Mouse (Mus musculus): ENCODE data around the gene Snx19. TPM values are rescaled to one million over a fixed set of nuclear protein-coding genes. Genes with fewer than 3 reads are reported as not detected.

Snx19 gene
- 17.7 and 18.4 TPM in 2 replicates for polyA plus RNA-seq (2012; rRNA removed)

DNA sequence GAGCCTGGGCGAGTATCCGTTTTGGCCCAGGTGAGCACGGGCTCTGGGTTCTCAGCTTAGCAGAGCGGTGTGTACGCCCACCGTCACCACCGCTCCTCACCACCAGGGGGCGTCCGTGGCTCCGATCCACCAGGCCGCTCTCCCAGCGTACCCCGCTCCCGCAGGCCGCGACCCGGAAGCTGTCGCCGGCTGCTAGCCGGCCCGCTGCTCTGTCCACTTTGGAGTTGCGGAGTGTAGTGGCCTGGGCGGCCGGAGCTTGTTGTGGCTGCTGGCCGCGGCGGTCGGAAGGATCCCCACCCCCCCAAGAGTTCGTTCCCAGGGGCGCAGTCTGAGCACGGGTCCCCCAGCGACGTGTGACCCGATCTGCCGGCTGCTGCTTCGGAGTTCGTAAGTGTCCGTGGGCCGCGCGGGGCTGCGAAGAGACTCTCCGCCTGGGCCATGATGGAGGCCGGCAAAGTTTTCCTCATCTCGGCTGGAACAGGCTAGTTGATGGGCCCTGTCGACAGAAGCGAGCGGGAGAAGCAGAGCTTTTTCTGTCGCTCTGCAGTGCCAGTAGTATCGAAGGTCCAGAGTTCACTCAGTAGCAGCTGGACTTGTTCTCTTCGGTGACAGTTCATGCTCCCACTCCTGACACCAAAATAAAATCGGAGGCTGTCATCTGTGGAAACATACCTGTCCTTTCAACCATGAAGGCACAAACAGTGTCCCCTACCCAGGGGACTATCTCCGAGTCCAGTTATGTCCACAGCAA lies at the start of gene Snx19:
Snx19 (plus strand) TSS at position 227 of the 751 bp plus-strand sequence.

